Mouse (Mus musculus): ENCODE data around the gene Slc39a13.

The Slc39a13 gene

DNA sequence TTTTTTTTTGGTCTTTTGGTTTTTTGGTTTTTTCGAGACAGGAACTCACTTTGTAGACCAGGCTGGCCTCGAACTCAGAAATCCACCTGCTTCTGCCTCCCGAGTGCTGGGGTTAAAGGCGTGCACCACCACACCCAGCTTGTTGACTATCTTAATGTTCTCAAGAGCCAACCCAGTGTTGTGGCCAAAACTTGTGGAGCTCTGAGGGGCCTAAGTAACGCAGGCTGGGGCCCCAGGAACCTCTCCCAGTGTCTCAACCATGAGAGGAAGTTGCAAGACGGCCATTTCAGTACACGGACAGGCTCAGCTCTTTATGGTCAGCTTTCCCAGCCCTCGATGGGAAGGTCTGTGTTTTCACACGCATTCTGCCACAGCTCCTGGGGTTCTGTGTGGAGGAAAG, 18.8 kb upstream of the Slc39a13 start:
- no peak for DNase-seq (ENCODE audit: low spot score)

DNA sequence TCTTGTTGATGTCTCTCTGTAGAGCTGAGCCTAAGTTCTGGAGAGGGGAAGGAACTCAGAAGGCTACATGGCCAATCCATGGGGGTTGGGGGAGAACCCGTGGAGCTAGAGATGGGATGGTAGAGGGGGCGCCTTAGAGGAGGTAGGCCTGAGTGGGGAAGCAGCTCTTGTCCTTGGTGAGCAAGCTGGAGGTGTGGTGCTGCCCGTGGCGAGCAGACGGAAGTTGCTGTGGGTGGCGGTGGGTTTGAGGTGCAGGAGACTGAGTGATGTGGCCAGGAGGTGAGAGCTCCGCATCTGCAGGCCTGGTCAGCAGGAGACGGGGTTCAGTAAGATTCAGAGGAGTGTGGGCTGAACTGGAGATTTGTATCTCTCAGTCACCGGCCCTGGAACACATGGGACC, 17.2 kb upstream of the Slc39a13 start:
- no peak for DNase-seq (ENCODE audit: low spot score)

DNA sequence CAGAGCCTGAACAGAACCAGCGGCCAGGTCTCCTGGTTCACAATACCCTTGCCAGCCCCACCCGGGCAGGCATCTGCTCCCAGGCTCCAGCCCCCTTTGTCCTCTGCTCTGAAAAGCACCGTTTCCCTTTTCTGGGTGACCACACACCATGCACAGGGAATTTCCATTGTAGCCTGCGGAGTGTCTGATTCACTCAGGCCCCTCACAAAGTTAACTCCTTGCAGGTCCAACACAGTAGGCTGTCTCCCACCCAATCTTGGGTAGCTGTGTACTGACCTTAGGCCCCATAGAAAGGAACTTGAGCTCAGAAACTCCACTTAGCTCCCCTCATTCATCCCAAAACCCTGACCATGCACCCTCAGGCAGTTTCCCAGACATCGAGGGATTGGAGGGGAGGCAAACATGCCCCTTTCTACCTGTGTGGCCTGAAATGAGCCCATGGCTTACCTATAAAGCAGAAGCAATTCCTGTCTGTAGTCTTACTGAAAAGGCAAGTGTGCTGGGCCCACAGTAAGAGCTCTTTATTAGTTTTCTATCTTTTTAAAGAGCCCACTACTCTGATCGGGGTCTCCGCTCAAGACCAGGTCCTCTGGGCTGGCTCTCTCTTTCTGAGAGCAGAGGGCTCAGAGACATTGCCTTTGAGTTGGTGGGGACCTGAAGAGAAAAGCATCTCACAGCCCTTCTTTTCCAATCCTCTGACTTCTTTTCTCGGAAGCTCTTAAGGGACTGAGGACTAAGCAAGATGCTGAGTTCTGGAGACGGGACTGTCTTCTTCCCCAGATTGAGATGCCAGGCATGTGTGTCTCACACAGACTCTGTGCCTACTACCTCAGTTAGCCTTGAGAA, 16.4 kb upstream of the Slc39a13 start:
- no peak for DNase-seq (ENCODE audit: low spot score)

DNA sequence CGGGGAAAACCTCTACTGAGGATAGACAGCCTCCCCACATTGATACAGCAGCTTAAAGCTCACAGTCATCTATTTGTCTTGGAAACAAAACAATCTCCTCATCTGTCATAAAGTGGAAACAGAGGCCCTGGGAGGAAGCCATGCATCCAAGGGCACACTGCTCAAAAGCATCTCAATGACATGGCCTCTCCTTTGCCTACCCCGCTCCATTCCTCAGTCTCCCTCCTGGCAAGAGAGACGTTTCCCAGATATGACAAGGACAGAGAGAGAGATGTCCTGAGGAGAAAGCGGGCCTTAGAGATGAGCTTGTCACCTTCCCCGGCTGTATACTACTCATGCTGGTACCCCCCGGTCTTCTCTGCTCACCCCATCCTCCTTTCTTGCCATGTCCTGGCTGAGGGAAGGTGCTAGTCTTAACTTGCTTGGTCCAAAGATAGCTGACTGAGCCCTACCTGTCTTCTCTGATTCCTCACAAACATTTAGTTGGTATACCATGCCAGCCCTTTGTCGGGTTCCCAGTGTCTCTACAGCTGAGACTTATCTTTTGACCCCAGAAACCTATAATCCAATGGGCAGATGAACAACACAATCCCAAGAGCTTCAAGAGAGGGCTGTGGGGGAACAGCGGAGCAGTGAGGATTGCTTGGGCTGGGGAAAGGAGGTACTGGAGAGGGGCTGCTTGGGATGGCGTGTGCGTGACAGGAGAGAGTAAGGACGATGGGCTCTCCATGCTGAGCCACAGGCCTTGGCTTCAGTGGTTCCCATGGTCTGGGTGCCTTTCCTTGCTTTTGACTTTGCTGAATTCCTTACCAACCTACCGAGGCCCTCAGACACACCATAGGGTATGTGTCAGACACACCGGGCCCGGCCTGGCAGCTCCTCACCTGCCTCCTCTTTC, 15.5 kb upstream of the Slc39a13 start:
- DNase-seq (ENCODE audit: low spot score) = no peak

DNA sequence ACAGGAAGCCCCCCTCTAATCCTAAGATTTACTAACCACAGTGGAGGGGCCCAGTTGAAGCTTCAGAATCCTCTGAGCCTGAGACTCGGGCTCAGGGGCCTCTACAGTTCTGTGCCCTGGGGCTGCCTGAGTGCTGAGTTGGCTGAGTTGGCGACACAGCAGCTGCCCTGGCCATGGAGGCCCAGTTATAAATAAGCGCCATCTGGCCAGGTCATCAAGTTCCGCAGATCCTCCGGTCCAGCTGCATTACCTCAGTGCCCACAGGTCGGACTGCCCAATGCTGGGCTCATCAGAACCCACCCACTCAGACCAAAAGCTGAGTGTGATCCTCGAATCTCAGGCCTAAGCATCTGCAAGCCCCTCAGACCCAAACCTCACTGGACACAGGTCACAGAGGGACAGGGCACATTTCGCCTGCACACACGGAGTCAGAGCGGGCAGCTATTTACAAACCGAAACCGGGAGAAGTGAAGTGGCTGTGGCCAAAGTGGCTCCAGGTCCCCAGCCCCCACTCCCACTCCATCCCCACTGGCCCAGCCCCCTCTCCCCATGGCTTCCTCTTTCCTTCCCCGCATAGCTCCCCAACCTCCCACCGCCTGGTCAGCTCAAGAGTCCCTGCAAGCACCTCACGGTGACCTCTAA, 14.1 kb upstream of the Slc39a13 start:
- no peak for DNase-seq (ENCODE audit: low spot score)

DNA sequence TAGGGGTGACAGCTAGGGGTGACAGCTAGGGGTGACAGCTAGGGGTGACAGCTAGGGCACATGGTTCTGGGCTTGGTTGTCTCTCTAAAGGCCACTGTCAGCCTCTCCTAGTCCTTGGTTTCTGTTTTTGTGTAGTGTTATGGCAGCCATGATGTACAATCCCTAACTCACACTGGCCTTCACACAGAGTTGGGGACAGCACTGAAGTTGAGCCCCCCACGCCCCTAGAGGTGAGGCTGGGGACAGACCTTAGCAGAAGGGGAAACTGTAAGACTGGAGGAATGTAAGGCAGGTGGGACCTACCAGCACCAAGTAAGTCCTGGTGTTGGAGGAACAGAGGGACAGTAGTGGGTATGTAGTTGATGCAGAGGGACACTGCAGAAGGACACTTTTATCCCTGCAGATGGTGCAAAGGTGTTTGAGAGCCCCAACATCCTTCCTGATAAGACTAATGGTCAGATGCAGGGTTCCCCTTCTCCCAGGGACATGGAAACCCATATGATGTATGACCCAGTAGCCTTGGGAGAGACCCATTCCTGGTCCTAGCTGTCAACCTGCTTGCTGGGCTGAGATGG, 13.2 kb upstream of the Slc39a13 start:
- DNase-seq (ENCODE audit: low spot score) = no peak

DNA sequence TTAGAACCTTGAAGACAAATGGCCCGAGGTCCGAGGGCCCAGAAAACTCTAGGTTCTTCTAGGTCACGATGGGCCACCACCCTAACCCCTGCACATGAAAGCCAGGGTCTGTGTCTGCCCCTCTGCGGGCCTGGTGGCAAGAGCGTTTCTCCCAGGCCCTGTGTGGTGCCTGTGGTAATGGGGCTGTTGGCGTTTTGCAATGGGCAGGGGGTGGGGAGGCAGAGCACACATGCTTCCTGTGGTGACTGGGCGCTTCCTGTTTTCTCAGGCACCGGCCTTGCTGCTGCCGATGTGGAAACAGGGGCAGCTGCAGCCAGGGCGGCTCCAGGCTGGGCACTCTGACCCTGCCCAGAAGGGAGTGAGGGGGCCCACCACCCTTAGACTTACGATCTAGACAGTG, 12.6 kb upstream of the Slc39a13 start:
- DNase-seq (ENCODE audit: low spot score) = peak; percentile 55

DNA sequence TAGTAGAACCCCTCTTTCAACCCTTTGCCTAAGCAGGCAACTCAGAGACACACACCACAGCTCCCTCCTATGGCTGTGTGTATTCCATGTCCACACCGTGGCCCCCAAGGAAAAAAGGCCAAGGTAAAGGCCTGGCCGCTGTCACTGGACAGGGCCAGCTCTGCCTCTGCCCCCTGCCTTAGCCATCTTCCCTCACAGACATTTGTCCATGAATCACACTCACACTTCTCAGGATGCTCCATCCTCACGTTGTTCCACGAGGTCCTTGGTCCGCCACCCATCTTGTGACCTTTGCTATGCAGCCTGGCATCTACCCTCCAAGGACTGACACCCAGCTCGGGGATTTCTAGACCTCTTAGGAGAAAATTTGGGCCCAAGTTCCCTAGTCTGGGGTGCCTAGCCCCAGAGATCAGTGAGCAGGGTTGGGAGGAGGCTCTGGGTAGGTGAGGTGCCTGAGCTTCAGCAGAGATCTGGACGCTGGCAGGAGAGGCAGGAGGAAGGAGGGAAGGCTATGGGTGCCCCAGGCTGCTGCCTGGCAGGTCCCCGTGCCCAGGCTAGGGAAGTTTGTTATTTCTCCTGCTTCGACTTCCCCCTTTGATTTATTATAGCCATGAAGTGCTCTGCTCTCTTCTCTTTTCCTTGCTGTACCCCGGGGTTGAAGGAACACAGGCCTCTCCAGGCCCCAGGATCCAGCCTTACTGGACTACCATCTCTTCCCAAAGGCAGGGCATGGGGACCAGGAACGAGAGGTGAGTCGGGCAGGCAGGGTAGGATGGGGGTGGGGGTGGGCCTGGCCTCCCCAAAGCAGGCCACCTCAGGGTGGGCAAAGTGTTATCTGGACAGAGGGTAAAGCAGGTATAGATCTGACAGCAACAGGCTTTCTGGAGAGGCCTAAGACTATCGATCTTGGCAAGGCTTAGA, 11.8 kb upstream of the Slc39a13 start, which contains the start of gene Spi1:
TSS of gene Spi1 (plus strand) at position 616 of the 921 bp plus-strand sequence.
- no peak for DNase-seq (ENCODE audit: low spot score)

DNA sequence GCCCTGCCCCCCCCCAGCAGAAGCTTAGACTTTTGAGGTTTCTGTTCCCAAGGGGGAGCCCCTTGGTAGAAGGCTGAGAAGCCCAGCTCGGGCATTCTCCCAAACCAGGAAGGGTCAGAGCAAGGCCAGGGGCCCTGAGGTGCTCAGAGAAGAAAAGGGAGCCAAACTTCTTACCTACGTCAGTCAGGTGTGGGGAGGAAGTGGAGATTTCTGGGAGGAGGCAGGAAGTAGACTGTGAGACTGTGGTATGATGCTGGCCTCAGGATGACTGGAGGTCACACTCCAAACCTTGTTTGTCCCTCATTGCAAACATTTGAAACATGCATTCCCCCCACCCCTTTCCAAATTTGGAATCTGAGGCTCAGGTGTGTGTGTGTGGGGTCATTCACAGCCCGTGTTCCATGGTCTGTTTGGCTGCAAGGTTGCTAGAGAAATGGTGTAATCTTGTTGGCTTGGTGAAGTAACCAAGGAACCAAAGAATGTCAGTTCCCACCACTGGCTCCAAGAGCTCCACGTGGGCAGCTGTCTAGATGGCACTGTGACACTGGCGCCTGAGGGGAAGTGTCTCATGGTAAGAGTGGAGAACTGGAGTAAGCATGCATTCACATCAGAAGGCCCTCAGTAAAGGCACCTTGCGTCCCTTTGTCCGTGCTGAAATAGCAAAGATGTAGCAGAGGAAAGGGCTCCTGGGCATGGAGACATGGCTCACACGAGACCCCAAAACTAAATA, 10.7 kb upstream of the Slc39a13 start:
- no peak for DNase-seq (ENCODE audit: low spot score)

DNA sequence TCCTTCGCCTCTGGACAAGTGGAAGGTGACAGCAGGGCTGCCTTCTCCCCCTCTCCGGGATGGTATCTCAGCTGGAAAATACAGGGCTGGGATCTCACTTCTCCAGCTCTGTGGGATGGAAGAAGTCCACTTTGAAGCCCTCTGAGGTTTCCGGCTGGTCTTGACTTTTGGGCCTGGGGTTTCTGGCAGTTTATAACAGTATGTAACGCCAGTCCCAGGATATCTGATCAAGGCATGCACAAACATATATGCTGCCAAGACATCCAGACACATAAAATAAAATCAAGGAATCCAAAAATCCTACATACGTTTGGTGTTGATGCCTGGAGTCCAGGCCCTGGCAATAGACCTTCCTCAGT, 8.8 kb upstream of the Slc39a13 start:
- no peak for DNase-seq (ENCODE audit: low spot score)

DNA sequence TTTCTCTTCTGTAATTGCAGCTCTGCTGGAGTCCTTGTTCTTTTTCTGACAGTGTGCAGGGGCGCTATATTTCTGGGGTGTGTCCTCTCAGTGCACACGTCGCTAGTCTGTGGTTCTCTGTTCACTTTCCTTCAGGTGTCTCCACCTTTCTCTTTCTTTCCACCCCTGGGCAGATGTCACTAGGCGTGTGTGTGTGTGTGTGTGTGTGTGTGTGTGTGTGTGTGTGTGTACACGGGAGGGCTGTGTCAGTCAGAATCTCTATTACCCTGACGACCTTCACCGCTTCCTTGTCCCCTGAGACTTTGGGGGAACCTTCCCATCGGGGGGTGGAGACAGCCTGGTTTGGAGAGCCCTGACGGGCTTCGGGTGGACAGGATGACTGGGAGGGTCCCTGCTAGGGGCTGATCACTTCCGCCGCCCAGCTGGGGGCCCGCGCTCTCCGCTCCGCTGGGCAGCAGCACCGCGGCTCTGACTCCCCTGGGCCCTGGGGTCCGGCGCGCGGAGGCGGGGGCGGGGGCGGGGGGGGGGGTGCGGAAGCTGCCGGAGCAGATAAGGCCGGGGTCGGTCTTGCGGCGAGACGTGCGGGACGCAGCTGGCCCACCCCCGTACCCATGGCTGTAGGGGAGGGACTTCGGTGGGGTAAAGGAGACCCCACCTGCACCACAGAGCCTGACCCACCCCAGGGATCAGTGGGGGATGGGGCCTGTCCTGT, 8.3 kb upstream of the Slc39a13 start:
- no peak for DNase-seq (ENCODE audit: low spot score)

DNA sequence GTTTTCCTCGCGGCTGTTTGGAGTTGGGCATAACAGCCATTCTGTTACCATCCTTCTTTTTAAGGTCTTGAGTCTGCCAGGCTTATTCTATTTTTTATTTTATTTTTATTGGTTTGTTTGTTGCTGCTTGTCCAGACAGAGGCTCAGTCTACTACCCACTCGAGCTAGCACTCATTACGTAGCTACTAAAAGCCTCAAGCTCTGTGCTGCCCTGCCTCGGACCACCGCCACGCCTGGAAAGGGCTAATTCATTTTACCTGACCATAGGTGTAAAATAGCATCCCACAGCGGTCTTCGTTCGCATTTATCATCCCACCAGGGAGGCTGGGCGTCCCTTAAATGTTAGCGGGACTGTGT, 7.7 kb upstream of the Slc39a13 start:
- DNase-seq (ENCODE audit: low spot score) = no peak

DNA sequence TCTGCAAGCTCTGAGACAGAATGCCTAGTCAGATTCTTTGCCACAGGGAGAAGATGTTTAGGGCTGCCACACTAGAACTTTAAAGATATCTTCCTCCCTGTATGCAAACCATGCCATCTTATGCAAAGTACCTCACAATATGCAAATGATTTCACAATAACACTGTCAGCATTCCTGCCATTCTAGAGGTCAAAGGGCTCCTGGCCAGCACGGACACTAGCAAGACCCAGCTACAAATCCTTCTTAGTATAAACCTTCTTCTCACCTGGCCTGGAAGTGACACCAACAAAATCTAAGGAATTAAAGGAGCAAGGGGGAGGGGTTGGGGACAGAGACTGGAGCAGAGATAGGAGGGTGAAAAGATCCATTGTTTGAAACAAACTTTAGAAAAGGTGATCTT, 1.9 kb upstream of the Slc39a13 start:
- DNase-seq (ENCODE audit: low spot score) = no peak

DNA sequence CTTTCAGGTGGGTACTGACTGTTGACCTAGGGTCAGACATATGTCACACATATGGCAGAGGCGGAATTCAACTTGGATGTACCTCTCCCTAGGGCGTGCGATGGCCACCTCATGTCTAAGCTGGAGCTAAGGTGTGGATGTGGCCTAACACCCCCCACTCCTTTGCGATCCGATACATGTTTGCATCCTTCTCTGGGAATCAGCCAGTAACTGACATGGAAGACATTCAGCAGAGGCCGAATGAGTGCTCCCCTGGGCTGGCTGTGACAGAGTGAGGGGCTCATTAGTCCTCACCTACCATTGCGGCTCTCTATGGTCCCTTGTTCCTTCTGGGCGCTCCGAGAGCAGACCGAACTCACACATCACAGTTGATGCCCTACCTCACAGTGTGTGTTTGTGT, 842 bp upstream of the Slc39a13 start:
- DNase-seq (ENCODE audit: low spot score) = no peak

DNA sequence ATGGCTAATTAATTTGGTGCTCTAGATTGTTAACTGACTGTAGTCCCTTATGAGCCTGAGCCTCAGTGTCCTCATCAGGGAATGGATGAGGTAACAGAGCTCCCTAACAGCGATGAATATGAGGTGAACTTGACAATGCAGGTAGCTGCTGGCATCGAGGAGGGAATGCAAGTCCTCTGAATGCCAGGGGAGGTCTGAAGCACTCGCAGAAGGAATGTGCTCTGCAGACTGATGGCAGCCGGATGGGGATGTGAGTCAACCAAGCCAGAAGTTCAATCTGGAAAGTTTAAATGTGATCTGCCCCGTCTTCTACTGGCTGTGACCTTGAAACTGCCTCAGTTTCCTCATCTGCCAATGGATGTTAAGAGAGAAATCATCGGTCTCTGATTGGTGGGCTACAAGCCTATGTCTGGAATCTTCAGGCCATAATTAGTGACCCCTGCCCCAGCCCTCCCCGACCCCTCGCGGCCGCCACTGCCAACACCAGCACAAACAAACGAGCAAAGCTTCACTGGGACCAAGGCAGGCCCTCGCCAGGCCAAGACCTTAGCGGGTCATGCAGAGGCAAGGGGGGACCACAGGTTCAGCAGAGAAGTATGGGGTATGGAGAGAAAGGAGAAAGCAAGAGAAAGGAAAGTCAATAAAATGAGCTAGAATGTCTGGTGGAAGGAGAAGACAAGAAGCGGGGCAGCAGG, 764 bp downstream of the Slc39a13 start:
- DNase-seq (ENCODE audit: low spot score) = peak; percentile 50

DNA sequence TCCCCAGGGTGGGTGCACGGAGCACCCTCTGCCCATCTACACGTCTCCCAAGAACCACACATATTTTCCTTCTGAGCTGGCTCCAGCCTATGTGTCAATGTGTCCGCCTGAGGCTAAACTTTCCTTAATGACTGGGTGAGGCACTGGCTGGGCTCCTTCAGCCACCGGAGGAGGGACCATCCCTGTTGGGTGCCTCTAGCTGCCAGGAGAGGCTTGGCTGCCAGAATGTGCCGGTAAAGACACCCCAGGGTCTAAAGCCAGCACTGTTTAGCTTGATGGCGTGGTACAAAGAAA, 1.4 kb downstream of the Slc39a13 start:
- peak; percentile 36 for DNase-seq (ENCODE audit: low spot score)

DNA sequence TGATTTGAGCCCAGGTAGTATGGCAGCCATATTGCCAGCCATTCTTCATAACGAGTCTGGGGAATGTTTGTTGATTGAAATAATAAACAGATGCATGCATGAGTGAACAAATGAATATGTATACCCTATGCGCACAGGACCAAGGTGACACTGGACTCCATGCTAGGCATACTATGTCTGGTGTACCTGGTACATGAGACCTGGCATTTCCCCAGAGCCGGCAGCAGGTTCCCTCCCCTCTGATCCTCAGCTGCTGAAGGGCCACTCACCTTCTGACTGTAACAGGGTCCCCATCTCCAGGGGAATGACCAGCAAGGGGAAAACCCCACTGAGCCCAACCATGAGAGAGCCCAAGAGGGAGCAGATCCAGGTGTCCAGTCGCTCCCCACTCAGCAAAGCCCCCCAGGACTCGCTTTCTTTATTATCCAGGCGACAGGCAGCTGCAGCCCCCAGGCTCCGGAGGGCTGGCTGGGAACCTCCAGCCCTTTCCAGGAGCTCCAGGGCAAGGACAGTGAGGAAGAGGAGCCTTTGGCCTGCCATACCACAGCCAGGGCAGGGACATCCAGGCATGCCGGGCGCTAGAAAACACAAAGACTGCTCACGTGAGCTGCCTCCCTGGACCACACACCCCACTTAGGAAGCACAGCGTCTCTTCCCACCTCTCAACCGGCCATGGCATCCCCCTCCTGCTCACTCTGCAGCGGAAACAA, 1.9 kb downstream of the Slc39a13 start:
- no peak for DNase-seq (ENCODE audit: low spot score)

DNA sequence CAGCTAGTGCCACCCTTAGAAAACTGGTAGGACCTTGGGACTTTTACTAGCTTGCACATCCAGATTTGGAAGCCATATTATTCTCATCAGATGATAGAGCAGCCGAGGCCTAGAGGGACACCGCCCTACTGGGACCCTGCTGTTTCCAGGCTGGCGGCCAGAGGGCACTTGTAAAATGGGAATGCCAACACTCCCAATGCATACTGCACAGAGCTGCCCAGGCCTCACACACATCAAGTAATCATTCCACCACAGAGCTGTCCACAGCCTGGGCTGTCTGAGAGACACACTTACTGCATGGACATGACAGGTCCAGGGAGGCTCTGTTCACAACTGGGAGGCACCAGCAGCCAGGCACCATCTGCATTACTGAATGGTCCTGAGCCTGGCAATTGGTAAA, 3.8 kb downstream of the Slc39a13 start:
- DNase-seq (ENCODE audit: low spot score) = no peak

DNA sequence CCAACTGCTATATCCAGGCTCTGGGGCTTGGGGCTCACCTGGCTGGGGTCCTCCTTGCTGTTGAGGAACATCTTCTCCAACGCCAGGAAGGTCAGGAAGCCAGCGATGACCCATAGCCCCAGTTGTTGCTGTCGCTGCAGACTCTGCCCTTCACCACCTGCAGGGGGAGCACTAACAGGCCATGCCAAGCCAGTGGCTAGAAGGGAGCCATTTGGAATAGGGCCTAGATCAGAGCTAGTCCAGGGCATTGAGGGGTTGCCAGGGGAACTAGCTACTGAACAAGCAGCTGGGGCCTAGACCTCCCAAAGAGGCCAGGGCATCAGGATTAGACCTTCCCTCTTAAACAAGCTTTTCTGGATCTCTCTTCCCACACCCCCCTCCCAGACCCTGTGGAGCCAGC, 4.7 kb downstream of the Slc39a13 start:
- peak; percentile 70 for DNase-seq (ENCODE audit: low spot score)

All from adipocyte (in vitro differentiated cells).